Mouse (Mus musculus) neutrophil, adult 5-6 weeks (primary cell): ENCODE measurements around the gene Duox1. TPM values are rescaled to one million over a fixed set of nuclear protein-coding genes. Genes with fewer than 3 reads are reported as not detected.

Experiments used
- ATAC-seq: fragments of 151-379, 151-347 bp; 2 replicates; pipeline ENCODE4 v1.8.0; 2017; ENCODE audit warnings: mild to moderate bottlenecking, moderate TSS enrichment; ENCODE audit not compliant: insufficient number of reproducible peaks, poor library complexity, low FRiP score, severe bottlenecking; ENCODE audit errors: extremely low read depth
- total RNA-seq: library from RNA; stranded (forward); fragments of 200-1000 nt; gene quantifications from 2 replicates; pipeline ENCODE4 v1.2.3, GENCODE M21; 2017

The Duox1 gene
- total RNA-seq, 1 experiment from 2014 or later: not detected

GRCm38 (mm10) chr2:122368081-122368971 is 52.9 kb downstream of the Duox1 start:
- ATAC-seq: no peak

- ATAC-seq: peak; percentile 88
Observed at GRCm38 (mm10) chr2:122368995-122369739, 53.7 kb downstream of the Duox1 start, which contains the start of gene Shf. Shf (minus strand) TSS chr2:122369162.

- no peak for ATAC-seq
Observed at GRCm38 (mm10) chr2:122370101-122370750, 54.8 kb downstream of the Duox1 start.

- ATAC-seq: no peak
Observed at GRCm38 (mm10) chr2:122372067-122372466, 56.6 kb downstream of the Duox1 start.

GRCm38 (mm10) chr2:122372541-122372940 is 57.1 kb downstream of the Duox1 start:
- ATAC-seq: no peak

GRCm38 (mm10) chr2:122374012-122374411 is 58.5 kb downstream of the Duox1 start:
- ATAC-seq: no peak

- no peak for ATAC-seq
Observed at GRCm38 (mm10) chr2:122374666-122375331, 59.3 kb downstream of the Duox1 start.

- ATAC-seq: peak; percentile 77
Observed at GRCm38 (mm10) chr2:122375391-122375991, 60.0 kb downstream of the Duox1 start.

- no peak for ATAC-seq
Observed at GRCm38 (mm10) chr2:122376041-122376561, 60.6 kb downstream of the Duox1 start.

- peak; percentile 72 for ATAC-seq
Observed at GRCm38 (mm10) chr2:122377215-122377674, 61.8 kb downstream of the Duox1 start.

- ATAC-seq: peak; percentile 39
Observed at GRCm38 (mm10) chr2:122377751-122378246, 62.3 kb downstream of the Duox1 start.

- ATAC-seq: no peak
Observed at GRCm38 (mm10) chr2:122378421-122379291, 63.2 kb downstream of the Duox1 start.

GRCm38 (mm10) chr2:122379292-122379650 is 63.8 kb downstream of the Duox1 start:
- no peak for ATAC-seq

- ATAC-seq: no peak
Observed at GRCm38 (mm10) chr2:122380768-122381311, 65.4 kb downstream of the Duox1 start.

- no peak for ATAC-seq
Observed at GRCm38 (mm10) chr2:122381329-122382103, 66.0 kb downstream of the Duox1 start.

GRCm38 (mm10) chr2:122382121-122382520 is 66.6 kb downstream of the Duox1 start:
- ATAC-seq: no peak
